Mouse (Mus musculus) liver, postnatal 0 days (tissue): ENCODE data around the gene Slbp. TPM values are rescaled to one million over a fixed set of nuclear protein-coding genes. Genes with fewer than 3 reads are reported as not detected.
A peak's percentile ranks its signal among the peaks of the same experiment; 100 is the strongest.

Experiments
- ATAC-seq: fragments of 200-750 bp; cut with Nextera tagmentation; 2 replicates; pipeline ENCODE4 v1.8.0; 2017; ENCODE audit warnings: mild to moderate bottlenecking, moderate library complexity
- DNase-seq: peaks from one replicate; pipeline ENCODE4 v3.0.0-alpha.2; 2016
- H3K27ac ChIP-seq: fragments of 300-500 bp; sonication (generic); 2 replicates; pipeline ENCODE4 v1.5.1; 2014; ENCODE audit warnings: antibody characterized with exemption, moderate library complexity, mild to moderate bottlenecking, low read depth
- H3K27me3 ChIP-seq: fragments of 300-500 bp; sonication (generic); 2 replicates; pipeline ENCODE4 v1.6.1; 2014; ENCODE audit warnings: low read length, control low read depth, mixed read lengths; ENCODE audit not compliant: insufficient read depth
- H3K36me3 ChIP-seq: fragments of 300-500 bp; sonication (generic); replicated peaks from 2 replicates; pipeline ENCODE4 v1.6.1; 2014; ENCODE audit warnings: mild to moderate bottlenecking, control low read depth, low read length, moderate library complexity, mixed read lengths; ENCODE audit not compliant: insufficient read depth
- H3K4me1 ChIP-seq: fragments of 300-500 bp; sonication (generic); 2 replicates; pipeline ENCODE4 v1.6.1; 2014; ENCODE audit warnings: antibody characterized with exemption, mild to moderate bottlenecking, control low read depth; ENCODE audit not compliant: insufficient read depth
- H3K4me2 ChIP-seq: fragments of 300-500 bp; sonication (generic); 2 replicates; pipeline ENCODE4 v1.6.1; 2014; ENCODE audit warnings: low read depth, mild to moderate bottlenecking, low read length, moderate library complexity, mixed read lengths
- H3K4me3 ChIP-seq: fragments of 300-500 bp; sonication (generic); 2 replicates; pipeline ENCODE4 v1.5.1; 2014; ENCODE audit warnings: low read depth, low read length
- H3K9ac ChIP-seq: fragments of 300-500 bp; sonication (generic); replicated peaks from 2 replicates; pipeline ENCODE4 v1.6.1; 2014; ENCODE audit warnings: mild to moderate bottlenecking, moderate library complexity
- H3K9me3 ChIP-seq: fragments of 300-500 bp; sonication (generic); 2 replicates; pipeline ENCODE4 v1.6.1; 2016; ENCODE audit warnings: mild to moderate bottlenecking, control low read depth, low read length, mixed read lengths
- CTCF ChIP-seq: sonication (generic); IDR thresholded peaks from 2 replicates; pipeline ENCODE4 v1.5.1; 2016; ENCODE audit warnings: antibody characterized with exemption, low read depth
- EP300 ChIP-seq: IDR thresholded peaks from 2 replicates; pipeline ENCODE4 v1.6.1; 2016; ENCODE audit warnings: antibody characterized with exemption, low read depth, mild to moderate bottlenecking
- WGBS: fragments of 180-500 bp; shearing (Covaris S2); extraction: QIAGEN DNeasy Blood & Tissue Kit; methylation state at CpG from one replicate; pipeline ENCODE4 v1.1.7; 2014; ENCODE audit not compliant: insufficient replicate concordance; 5-methylcytosine and 5-hydroxymethylcytosine counted together
- polyA plus RNA-seq: library from polyadenylated mRNA; unstranded; fragments of >200 nt; fragmentation: Nextera tagmentation; extraction: Ambion mirVana; gene quantifications from 2 replicates; pipeline ENCODE4 v1.2.1, GENCODE M21; 2015

Gene Slbp
- polyA plus RNA-seq, 1 experiment from 2014 or later: 150 TPM

DNA sequence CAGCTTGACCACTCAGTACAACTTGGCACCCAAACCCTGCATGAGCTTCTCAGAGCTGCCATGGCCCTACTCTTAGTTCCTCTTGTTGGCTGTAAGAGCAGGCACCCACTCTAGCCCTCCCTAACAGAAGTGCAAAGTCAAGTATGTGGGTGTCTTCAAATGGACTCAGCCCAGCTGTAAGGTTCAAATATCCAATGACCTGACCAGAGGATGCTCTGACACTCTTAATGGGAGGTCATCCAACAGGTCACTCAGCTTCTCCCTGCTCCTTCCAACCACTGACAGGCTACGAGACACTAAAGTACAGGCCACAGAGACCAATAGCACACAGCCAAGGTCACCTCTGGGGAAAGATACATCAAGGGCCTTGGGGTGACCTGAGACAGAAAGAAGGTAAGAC lies 43.1 kb downstream of the Slbp start:
- TF ChIP-seq CTCF (no peak), EP300 (no peak)
- Histone ChIP-seq H3K4me2 (no peak overlapping the region), H3K4me3 (no peak overlapping the region), H3K27me3 (no peaks in the 10 kb centered on the region), H3K9ac (no peak overlapping the region), H3K36me3 (peaks cover 31% of the 10 kb centered on the region), H3K4me1 (no peaks in the 10 kb centered on the region), H3K9me3 (no peaks in the 10 kb centered on the region), H3K27ac (no peak overlapping the region)
- 88% methylated on average over 1 of the region's 1 CpGs for WGBS
- DNase-seq: no peak
- no peak for ATAC-seq

DNA sequence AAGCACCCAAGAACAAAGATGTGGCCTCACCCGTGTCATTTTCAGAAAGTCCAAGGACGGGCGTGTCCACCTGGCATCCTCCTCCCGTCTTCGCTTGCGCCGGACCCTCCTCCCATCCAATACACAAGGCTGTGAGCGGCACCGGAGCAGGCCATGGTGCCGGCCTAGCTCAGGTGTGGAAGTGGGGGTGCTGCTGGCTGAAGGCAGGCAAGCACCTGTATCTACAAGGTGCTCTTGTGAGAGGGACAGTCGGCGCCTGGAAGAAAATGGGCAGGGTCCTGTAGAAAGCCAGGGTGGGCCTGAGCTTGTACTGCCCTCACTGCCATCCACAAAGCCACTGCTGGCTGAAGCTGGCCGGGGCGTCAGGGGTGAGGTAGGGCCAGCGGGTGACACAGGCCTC lies 44.9 kb downstream of the Slbp start:
- TF ChIP-seq CTCF (no peak), EP300 (no peak)
- 91% methylated on average over 15 of the region's 15 CpGs for WGBS
- Histone ChIP-seq H3K27ac (no peak overlapping the region), H3K9me3 (no peaks in the 10 kb centered on the region), H3K4me1 (no peaks in the 10 kb centered on the region), H3K27me3 (no peaks in the 10 kb centered on the region), H3K9ac (no peak overlapping the region), H3K4me2 (no peak overlapping the region), H3K4me3 (no peak overlapping the region), H3K36me3 (peaks cover 25% of the 10 kb centered on the region)
- DNase-seq (no peak), ATAC-seq (no peak)

DNA sequence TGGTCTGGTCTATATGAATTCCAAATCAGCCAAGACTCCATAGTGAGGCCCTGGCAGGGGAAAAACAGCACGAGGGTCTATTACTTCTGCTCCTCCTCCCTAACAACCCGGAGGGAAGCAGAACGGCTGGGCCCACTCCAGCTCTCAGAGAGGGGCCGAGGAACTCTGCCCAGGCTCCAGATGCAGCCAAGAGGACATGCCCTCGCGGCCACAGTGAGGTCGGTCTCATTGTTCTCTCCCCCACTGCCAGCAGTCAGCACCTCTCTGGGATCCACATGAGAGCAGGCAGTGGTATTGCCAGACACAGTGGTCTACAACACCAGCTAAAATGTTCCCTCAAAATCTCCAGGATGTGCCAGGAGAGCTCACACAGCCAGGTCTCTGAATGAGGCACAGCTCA lies 45.7 kb downstream of the Slbp start:
- DNase-seq (no peak), ATAC-seq (no peak)
- H3K4me3 ChIP-seq: no peak overlapping the region
- H3K27me3 ChIP-seq: no peaks in the 10 kb centered on the region
- TF ChIP-seq EP300: no peak
- TF ChIP-seq CTCF: no peak
- no peaks in the 10 kb centered on the region for H3K4me1 ChIP-seq
- H3K9me3 ChIP-seq: no peaks in the 10 kb centered on the region
- H3K4me2 ChIP-seq: no peak overlapping the region
- 79% methylated on average over 7 of the region's 7 CpGs for WGBS
- no peak overlapping the region for H3K27ac ChIP-seq
- peaks cover 29% of the 10 kb centered on the region for H3K36me3 ChIP-seq
- H3K9ac ChIP-seq: no peak overlapping the region

DNA sequence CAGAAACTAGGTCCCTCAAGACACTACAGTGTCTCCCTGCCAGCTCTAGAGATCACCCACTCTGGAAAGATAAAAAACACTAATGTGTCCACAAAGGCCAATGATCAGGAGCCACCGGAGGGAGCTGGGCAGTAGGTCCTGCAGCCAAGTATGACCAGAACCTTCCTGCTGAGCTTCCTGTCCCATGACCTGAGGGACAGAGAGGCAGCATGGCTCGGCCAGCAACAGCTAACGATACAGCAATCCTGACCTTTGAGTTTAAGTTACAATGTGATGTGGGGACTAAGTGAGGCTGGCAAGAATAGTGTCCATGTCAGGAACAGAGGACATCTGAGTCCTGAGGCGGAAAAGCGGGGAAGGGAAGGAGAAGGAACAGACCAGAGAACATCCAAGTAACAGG lies 47.1 kb downstream of the Slbp start:
- no peak overlapping the region for H3K4me2 ChIP-seq
- H3K9me3 ChIP-seq: no peaks in the 10 kb centered on the region
- DNase-seq: no peak
- ATAC-seq: no peak
- no peak overlapping the region for H3K4me3 ChIP-seq
- H3K27ac ChIP-seq: no peak overlapping the region
- no peak overlapping the region for H3K9ac ChIP-seq
- peaks cover 34% of the 10 kb centered on the region for H3K36me3 ChIP-seq
- TF ChIP-seq EP300: no peak
- TF ChIP-seq CTCF: no peak
- H3K27me3 ChIP-seq: no peaks in the 10 kb centered on the region
- no peaks in the 10 kb centered on the region for H3K4me1 ChIP-seq
- WGBS: 67% methylated on average over 5 of the region's 5 CpGs

DNA sequence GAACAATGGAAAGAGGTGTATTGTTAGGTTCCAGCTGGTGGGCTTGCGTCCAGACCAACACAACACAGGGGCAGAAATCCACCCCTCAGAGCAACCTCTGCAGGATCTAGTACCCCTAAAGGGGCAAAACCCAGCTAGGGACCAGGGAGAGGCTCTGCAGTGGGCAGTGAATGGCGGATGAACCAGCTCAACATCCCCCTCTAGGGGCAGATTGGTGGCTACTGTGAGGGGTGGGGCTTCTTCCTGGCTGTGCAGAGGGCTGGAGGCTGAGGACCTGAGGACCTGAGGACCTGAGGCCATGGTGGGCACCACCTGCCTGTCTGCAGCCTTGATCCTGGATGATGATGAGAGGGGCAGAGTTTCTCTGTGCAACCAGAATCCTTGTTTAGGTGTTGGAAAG lies 58.8 kb downstream of the Slbp start:
- Histone ChIP-seq H3K4me2 (no peak overlapping the region), H3K27me3 (no peaks in the 10 kb centered on the region), H3K9me3 (no peaks in the 10 kb centered on the region), H3K4me1 (no peaks in the 10 kb centered on the region), H3K27ac (no peak overlapping the region), H3K36me3 (no peaks in the 10 kb centered on the region), H3K9ac (no peak overlapping the region), H3K4me3 (no peak overlapping the region)
- ATAC-seq: no peak
- WGBS: 54% methylated on average over 2 of the region's 2 CpGs
- peak; percentile 38 for DNase-seq
- no peak for TF ChIP-seq EP300
- peak; percentile 53 for TF ChIP-seq CTCF

DNA sequence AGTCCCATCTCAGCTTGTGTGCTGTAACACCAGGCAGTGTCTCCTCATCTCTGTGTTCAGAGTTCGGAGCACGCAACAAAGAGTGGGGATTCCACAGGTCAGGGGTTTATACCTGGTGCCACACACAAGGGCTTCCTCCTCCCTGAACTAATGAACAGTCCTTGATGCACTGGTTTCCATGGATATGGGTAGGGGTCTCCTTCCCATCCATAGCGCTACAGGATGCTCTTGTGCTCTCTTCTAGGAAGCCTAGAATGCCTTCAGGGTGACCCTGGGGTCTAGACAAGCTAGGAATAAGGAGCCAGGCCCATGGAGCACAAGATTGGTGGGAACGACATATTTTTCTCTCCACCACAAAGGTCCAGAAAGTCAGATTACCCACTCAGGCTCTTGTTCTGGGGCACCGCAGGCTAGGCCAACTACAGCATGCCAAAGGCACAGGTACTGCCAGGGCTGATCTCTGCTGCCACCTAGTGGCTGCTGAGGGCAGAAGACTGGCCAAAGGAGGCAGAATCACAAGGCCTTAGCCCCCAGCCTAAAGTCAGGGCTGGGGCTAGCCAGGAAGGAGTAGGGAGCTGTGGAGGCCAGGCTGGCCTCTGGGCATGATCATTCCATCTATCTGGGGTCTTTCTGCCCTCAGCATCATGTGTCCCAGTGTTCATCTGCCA lies 63.0 kb downstream of the Slbp start:
- Histone ChIP-seq H3K4me3 (no peak overlapping the region), H3K4me1 (no peaks in the 10 kb centered on the region), H3K4me2 (no peak overlapping the region), H3K27ac (no peak overlapping the region), H3K36me3 (no peaks in the 10 kb centered on the region), H3K9me3 (no peaks in the 10 kb centered on the region), H3K27me3 (no peaks in the 10 kb centered on the region), H3K9ac (no peak overlapping the region)
- 64% methylated on average over 5 of the region's 5 CpGs for WGBS
- ATAC-seq (no peak), DNase-seq (peak; percentile 81)
- TF ChIP-seq EP300: no peak
- TF ChIP-seq CTCF: peak; percentile 99
